Mouse (Mus musculus): ENCODE measurements at regions not wholly inside any gene's neighbourhood (a gene's known extent, or its start where the extent isn't known, plus 50 kb on each side); places are given as distances from the start of the nearest gene placed in this dataset.

- no peak for DNase-seq (ENCODE audit: low read depth, low spot score)
Observed at GRCm38 (mm10) chr13:34576392-34576791, 76.9 kb downstream of the Pxdc1 start.

- peak; percentile 9 for DNase-seq (ENCODE audit: low read depth, low spot score)
Observed at GRCm38 (mm10) chr13:34575997-34576314, 77.3 kb downstream of the Pxdc1 start.

- DNase-seq (ENCODE audit: low read depth, low spot score): no peak
Observed at GRCm38 (mm10) chr13:34575179-34575996, 77.9 kb downstream of the Pxdc1 start.

- no peak for DNase-seq (ENCODE audit: low read depth, low spot score)
Observed at GRCm38 (mm10) chr13:34569312-34569711, 84.0 kb downstream of the Pxdc1 start.

- DNase-seq (ENCODE audit: low read depth, low spot score): no peak
Observed at GRCm38 (mm10) chr13:34566687-34567086, 86.6 kb downstream of the Pxdc1 start.

GRCm38 (mm10) chr13:34550130-34550884 is 103.0 kb downstream of the Pxdc1 start:
- DNase-seq (ENCODE audit: low read depth, low spot score): no peak

- no peak for DNase-seq (ENCODE audit: low read depth, low spot score)
Observed at GRCm38 (mm10) chr13:34540646-34541045, 112.6 kb downstream of the Pxdc1 start.

- DNase-seq (ENCODE audit: low read depth, low spot score): peak; percentile 73
Observed at GRCm38 (mm10) chr13:34533896-34534295, 119.4 kb downstream of the Pxdc1 start.

GRCm38 (mm10) chr13:34511332-34511731 is 142.0 kb downstream of the Pxdc1 start:
- no peak for DNase-seq (ENCODE audit: low read depth, low spot score)

GRCm38 (mm10) chr13:34507224-34507623 is 146.1 kb downstream of the Pxdc1 start:
- DNase-seq (ENCODE audit: low read depth, low spot score): no peak

GRCm38 (mm10) chr13:34505861-34506260 is 147.4 kb downstream of the Pxdc1 start:
- DNase-seq (ENCODE audit: low read depth, low spot score): peak; percentile 33

GRCm38 (mm10) chr13:34504879-34505278 is 148.4 kb downstream of the Pxdc1 start:
- no peak for DNase-seq (ENCODE audit: low read depth, low spot score)

GRCm38 (mm10) chr13:34498910-34499309 is 153.9 kb upstream of the Slc22a23 start:
- DNase-seq (ENCODE audit: low read depth, low spot score): no peak

GRCm38 (mm10) chr13:34497667-34498066 is 152.7 kb upstream of the Slc22a23 start:
- DNase-seq (ENCODE audit: low read depth, low spot score): no peak

- DNase-seq (ENCODE audit: low read depth, low spot score): no peak
Observed at GRCm38 (mm10) chr13:34484831-34485230, 139.8 kb upstream of the Slc22a23 start.

GRCm38 (mm10) chr13:34481461-34481860 is 136.5 kb upstream of the Slc22a23 start:
- DNase-seq (ENCODE audit: low read depth, low spot score): peak; percentile 8

GRCm38 (mm10) chr13:34470410-34470809 is 125.4 kb upstream of the Slc22a23 start:
- DNase-seq (ENCODE audit: low read depth, low spot score): peak; percentile 51

- no peak for DNase-seq (ENCODE audit: low read depth, low spot score)
Observed at GRCm38 (mm10) chr13:34469568-34469967, 124.6 kb upstream of the Slc22a23 start.

- DNase-seq (ENCODE audit: low read depth, low spot score): no peak
Observed at GRCm38 (mm10) chr13:34468132-34468748, 123.3 kb upstream of the Slc22a23 start.

GRCm38 (mm10) chr13:34465862-34466430 is 121.0 kb upstream of the Slc22a23 start:
- DNase-seq (ENCODE audit: low read depth, low spot score): no peak

GRCm38 (mm10) chr13:34465456-34465855 is 120.5 kb upstream of the Slc22a23 start:
- DNase-seq (ENCODE audit: low read depth, low spot score): no peak

- no peak for DNase-seq (ENCODE audit: low read depth, low spot score)
Observed at GRCm38 (mm10) chr13:34464221-34464620, 119.2 kb upstream of the Slc22a23 start.
